ENCODE assay signal across 17 mouse cellular contexts in genomic region chr5:99826861-99827260, GRCm38 (mm10).
"Had no signal": no experiment of that assay in that cellular context is flagged by ENCODE, and none has a peak within 500 bp of the region (broad histone marks: within the 10 kb centered on the region; RNA-seq: fewer than 3 reads in every experiment).

No protein-coding gene starts in this region.

- H3K4me3 ChIP-seq: liver, embryonic 15.5 days; lung, embryonic 15.5 days; megakaryocyte, embryonic 14.5 days; midbrain, embryonic 13.5 days; midbrain, embryonic 15.5 days; neural tube, embryonic 12.5 days; stomach, embryonic 15.5 days had no signal

- H3K27me3 ChIP-seq: liver, embryonic 15.5 days; lung, embryonic 15.5 days; megakaryocyte, embryonic 14.5 days; midbrain, embryonic 13.5 days; midbrain, embryonic 15.5 days; neural tube, embryonic 12.5 days; stomach, embryonic 15.5 days had no signal

- H3K4me1 ChIP-seq: liver, embryonic 15.5 days; lung, embryonic 15.5 days; midbrain, embryonic 15.5 days; neural tube, embryonic 12.5 days; stomach, embryonic 15.5 days had no signal

- H3K36me3 ChIP-seq: liver, embryonic 15.5 days; lung, embryonic 15.5 days; midbrain, embryonic 13.5 days; midbrain, embryonic 15.5 days; neural tube, embryonic 12.5 days; stomach, embryonic 15.5 days had no signal

- H3K9ac ChIP-seq: liver, embryonic 15.5 days; liver, postnatal 0 days; lung, embryonic 15.5 days; midbrain, embryonic 13.5 days; midbrain, embryonic 15.5 days; neural tube, embryonic 12.5 days; stomach, embryonic 15.5 days had no signal

- H3K9me3 ChIP-seq: liver, embryonic 15.5 days; lung, embryonic 15.5 days; megakaryocyte, embryonic 14.5 days; midbrain, embryonic 13.5 days; midbrain, embryonic 15.5 days; neural tube, embryonic 12.5 days; stomach, embryonic 15.5 days had no signal

- DNase-seq: liver, postnatal 0 days; lung, adult 2 months; lung, postnatal 14 days; lung, postnatal 36 days; right cerebral cortex, postnatal 14 days; thymus, adult 2 months; thymus, postnatal 25 days; thymus, postnatal 4 days had no signal

- H3K27ac ChIP-seq: liver, embryonic 15.5 days; lung, embryonic 15.5 days; macrophage; midbrain, embryonic 13.5 days; midbrain, embryonic 15.5 days; neural tube, embryonic 12.5 days; stomach, embryonic 15.5 days; stomach, postnatal 0 days had no signal
